Mouse (Mus musculus) heart, adult 9 months (tissue): ENCODE results near the gene Ncapd2.

Source experiments
- DNase-seq, 2 experiments: peaks; one replicate each; pipeline ENCODE4 v3.0.0; 2022; ENCODE audit warnings: low spot score in 2 of 2

The Ncapd2 gene

GRCm38 (mm10) chr6:125191332-125192015, at the start of gene Ncapd2, which contains the start of gene Mrpl51:
TSS of gene Ncapd2 (minus strand) at chr6:125191701.
TSS of gene Mrpl51 (plus strand) at chr6:125191801.
- DNase-seq, result peak; percentile 96

- DNase-seq, result no peak
These were observed 49.1 kb upstream of the Ncapd2 start for GRCm38 (mm10) chr6:125240617-125241016.

- DNase-seq, result no peak
These were observed 48.0 kb upstream of the Ncapd2 start for GRCm38 (mm10) chr6:125239547-125239946.

- no peak for DNase-seq
These were observed 46.9 kb upstream of the Ncapd2 start for GRCm38 (mm10) chr6:125238396-125238795.

GRCm38 (mm10) chr6:125237421-125237820, 45.9 kb upstream of the Ncapd2 start:
- no peak for DNase-seq

GRCm38 (mm10) chr6:125236782-125237181, 45.3 kb upstream of the Ncapd2 start, which contains the start of gene Cd27:
TSS of gene Cd27 (minus strand) at chr6:125237010.
- DNase-seq, result no peak

- DNase-seq, result no peak
These were observed 44.8 kb upstream of the Ncapd2 start for GRCm38 (mm10) chr6:125236341-125236740.

- DNase-seq, result no peak
These were observed 43.0 kb upstream of the Ncapd2 start for GRCm38 (mm10) chr6:125234520-125234828.

- peak in 1 of 2 experiments; percentile 19 for DNase-seq
These were observed 42.5 kb upstream of the Ncapd2 start for GRCm38 (mm10) chr6:125233816-125234519.

- no peak for DNase-seq
These were observed 41.0 kb upstream of the Ncapd2 start for GRCm38 (mm10) chr6:125232516-125232915.

GRCm38 (mm10) chr6:125232045-125232437, 40.5 kb upstream of the Ncapd2 start:
- no peak for DNase-seq

GRCm38 (mm10) chr6:125231117-125232044, 39.9 kb upstream of the Ncapd2 start, which contains the start of gene Tapbpl:
TSS of gene Tapbpl (minus strand) at chr6:125231860.
- peak; percentile 74 to 76 for DNase-seq

- DNase-seq, result no peak
These were observed 39.1 kb upstream of the Ncapd2 start for GRCm38 (mm10) chr6:125230571-125230970.

- DNase-seq, result no peak
These were observed 34.1 kb upstream of the Ncapd2 start for GRCm38 (mm10) chr6:125225518-125226115.

GRCm38 (mm10) chr6:125222577-125222976, 31.1 kb upstream of the Ncapd2 start:
- DNase-seq, result no peak

- DNase-seq, result peak in 1 of 2 experiments; percentile 24
These were observed 30.6 kb upstream of the Ncapd2 start for GRCm38 (mm10) chr6:125222146-125222545.

- DNase-seq, result no peak
These were observed 29.7 kb upstream of the Ncapd2 start for GRCm38 (mm10) chr6:125221115-125221745.

- DNase-seq, result peak; percentile 41 to 63
These were observed 27.5 kb upstream of the Ncapd2 start for GRCm38 (mm10) chr6:125218963-125219362.

- no peak for DNase-seq
These were observed 26.4 kb upstream of the Ncapd2 start for GRCm38 (mm10) chr6:125217899-125218298.

- no peak for DNase-seq
These were observed 25.4 kb upstream of the Ncapd2 start for GRCm38 (mm10) chr6:125216898-125217297.
